Mouse (Mus musculus) bone marrow macrophage, adult 2 months (primary cell): ENCODE measurements around the gene Trim13.

Source experiments
- CTCF ChIP-seq: IDR thresholded peaks from 2 replicates; pipeline ENCODE4 v1.5.1; 2012; ENCODE audit warnings: low read depth, mild to moderate bottlenecking, low read length, moderate library complexity
- POLR2A ChIP-seq: IDR thresholded peaks from 2 replicates; pipeline ENCODE4 v1.6.1; 2012; ENCODE audit warnings: mild to moderate bottlenecking, low read depth, low read length, borderline replicate concordance

- TF ChIP-seq POLR2A, result no peak
- no peak for TF ChIP-seq CTCF
These were observed 9.1 kb downstream of the Trim13 start, which contains the start of gene Kcnrg for GRCm38 (mm10) chr14:61607157-61607556.
